Mouse (Mus musculus) lung, adult 2 months (tissue): ENCODE measurements around the gene Cfap58.

Source experiments
- CTCF ChIP-seq: fragments of 200-500 bp; IDR thresholded peaks from 2 replicates; pipeline ENCODE4 v1.5.1; 2011; ENCODE audit warnings: mild to moderate bottlenecking, low read length, control low read depth; ENCODE audit not compliant: insufficient read depth
- POLR2A ChIP-seq: fragments of 200-500 bp; IDR thresholded peaks from 2 replicates; pipeline ENCODE4 v1.6.1; 2011; ENCODE audit warnings: low read depth, mild to moderate bottlenecking, control low read depth, low read length, borderline replicate concordance; ENCODE audit errors: extremely low read depth

- no peak for TF ChIP-seq CTCF
- TF ChIP-seq POLR2A: no peak
Observed at GRCm38 (mm10) chr19:47908961-47909371, 28.5 kb upstream of the Cfap58 start.
